Mouse (Mus musculus) ovary, adult 18-20 months (tissue): Measurements from ENCODE around the gene BC037034.
A peak's percentile ranks its signal among the peaks of the same experiment; 100 is the strongest.
"Not testable (repeated sequence)": the region's sequence is repeated elsewhere in the genome, so short reads cannot be mapped to it uniquely, and the experiment has no call there.

Source experiments
- DNase-seq: peaks from one replicate; pipeline ENCODE4 v3.0.0; 2022; ENCODE audit warnings: low spot score, mixed read lengths

The BC037034 gene

DNA sequence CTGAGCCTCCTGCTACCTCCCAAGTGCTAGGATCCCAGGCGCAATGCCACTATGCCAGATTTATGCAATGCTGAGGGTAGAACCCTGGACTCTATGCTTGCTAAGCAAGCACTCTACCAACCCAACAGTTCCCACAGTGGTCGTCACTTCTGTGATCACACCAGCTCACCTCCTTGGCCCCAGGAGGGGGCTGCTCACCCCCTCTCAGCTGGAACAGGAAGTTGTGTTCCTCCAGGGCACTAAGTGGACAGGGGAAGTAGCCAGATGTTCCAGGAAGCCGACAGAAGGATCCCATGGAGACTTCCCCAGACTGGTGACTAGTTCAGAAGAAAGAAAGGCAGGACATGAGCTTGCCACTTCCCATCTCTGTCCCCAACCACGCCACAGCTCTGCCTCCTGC is 1.8 kb downstream of the BC037034 start:
- no peak for DNase-seq

DNA sequence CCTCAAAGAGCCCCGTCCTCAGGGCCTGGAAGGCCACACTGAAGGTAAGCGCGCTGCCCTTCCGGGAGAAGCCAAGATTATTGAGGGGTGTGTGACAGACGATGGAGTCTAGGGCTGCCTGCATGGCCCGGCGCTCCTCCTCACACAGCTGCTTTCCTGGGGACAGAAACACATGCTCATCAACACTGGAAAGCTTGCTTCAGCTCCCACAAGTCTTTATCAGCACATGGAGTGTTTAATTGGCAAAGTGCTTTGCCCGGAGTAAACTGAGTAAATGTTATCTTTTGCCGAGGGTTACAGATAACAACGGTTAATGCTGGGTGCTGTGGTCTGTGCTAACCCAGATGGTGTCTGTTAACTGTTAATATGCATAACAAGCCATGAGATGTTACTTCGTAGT is 3.0 kb downstream of the BC037034 start:
- no peak for DNase-seq

DNA sequence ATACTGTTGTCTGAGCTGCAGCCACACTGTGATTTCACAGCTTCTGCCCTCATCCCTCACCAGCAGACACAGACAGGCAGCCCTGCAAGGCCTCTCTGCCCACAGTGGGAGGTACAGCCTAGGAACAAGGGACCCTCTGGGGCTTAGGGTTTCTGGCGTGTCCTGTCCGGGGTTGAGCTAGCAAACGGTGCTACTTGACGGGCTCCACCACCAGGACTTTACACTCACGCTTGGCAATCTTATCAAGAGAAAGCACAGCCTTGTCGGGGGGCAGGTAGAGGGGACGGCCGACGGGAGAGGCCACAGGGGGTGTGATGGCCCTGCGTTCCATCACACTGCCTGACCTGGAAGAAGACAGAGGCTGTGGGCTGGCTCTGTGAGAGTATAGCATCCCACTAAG is 3.8 kb downstream of the BC037034 start:
- DNase-seq = no peak

DNA sequence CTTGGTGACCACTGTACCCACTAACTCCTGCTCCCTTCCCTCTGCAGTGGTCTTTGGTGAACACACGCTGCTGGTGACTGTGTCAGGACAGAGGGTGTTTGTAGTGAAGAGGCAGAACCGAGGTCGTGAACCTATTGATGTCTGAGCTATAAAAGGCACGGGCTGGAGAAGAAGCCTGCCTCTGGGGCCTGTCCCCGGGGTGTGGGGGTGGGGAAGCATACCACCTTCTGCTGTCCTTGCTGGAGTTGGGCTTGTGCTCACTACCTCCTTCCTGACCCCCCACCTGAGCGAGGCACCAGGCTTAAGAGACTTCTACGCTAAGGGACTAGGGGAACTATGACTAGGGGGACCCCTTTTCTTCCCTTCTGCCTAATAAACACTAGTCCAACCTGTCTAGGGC is 4.8 kb downstream of the BC037034 start:
- DNase-seq = no peak

DNA sequence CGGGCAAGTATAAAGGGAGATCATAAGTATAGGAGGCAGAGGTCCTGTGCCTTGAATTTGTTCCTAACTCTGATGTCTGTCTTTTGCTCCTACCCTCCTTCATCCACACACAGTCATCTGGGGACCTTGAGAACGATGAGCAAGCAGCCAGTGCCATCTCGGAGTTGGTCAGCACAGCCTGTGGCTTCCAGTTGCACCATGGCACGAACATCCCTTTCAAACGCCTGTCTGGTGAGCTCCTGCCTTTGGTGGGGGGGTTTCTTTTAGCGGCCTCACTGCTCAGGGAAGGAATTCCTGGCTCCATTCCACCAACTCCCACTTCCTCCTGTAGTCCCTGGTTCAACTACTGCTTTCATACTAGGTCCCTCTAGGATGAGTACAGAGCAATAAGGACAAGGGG is 5.3 kb downstream of the BC037034 start:
- DNase-seq = no peak

DNA sequence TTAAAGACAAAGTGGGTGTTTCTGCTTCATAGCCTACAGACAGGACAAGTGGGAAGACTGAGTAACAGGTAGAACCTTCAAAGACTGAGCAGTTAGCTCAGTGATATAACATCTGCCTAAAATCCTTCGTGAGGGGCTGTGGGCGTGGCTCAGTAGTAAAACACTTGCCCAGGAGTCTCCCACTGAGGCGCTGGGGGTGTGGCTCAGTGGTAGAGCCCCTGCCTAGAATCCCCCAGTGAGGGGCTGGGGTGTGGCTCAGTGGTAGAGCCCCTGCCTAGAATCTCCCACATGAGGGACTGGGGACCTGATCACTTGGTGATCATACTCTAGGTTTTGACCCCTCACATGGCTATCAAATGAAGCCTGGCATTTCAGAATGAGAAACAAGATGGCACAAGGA is 5.8 kb downstream of the BC037034 start:
- DNase-seq = no peak

DNA sequence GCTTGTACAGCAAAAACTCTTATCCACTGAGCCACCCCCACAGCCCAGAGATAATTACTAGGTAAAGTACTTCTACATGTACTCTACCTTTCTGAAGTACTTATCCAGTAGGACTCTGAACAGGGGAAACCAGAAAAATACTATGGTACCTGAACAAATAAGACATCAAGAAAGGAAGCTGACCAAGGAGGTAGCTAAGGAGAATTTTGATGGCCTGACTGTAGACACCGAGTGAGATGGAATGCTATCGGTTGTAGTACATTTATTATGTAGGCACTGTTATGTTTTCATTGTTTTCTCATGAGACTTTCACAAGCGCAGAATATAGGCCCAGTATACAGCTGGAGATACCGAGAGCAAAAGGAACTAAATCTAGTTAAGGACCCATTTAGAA is 6.3 kb downstream of the BC037034 start:
- DNase-seq = no peak

DNA sequence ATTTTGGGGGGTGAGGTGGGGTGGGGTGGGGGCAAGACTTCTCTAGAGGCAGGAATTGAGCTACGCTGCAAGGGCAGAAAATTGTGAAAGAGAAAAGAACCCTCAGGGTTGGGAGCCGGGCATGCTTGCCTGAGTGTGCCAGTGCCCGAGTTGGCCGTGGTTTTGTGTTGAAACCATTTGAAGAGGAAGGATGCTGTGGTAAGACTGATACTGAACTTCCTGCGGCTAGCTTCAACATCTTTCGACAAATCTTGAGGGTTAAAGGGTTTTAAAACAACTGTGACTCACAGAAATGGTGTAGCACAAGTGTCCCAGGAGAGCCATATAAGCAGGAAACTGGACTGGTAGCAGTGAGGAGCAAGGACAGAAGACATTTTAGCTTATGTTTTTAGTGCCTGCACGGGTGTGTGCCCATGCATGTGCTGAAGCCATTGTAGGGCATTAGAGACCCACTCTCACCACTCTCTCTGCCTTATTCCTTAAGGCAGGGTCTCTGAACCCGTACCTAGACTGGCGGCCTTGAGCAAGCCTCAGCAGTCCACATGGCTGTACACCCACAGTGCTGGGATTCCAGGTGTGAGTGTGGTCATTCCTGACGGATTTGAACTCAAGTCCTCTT is 6.8 kb downstream of the BC037034 start:
- no peak for DNase-seq

DNA sequence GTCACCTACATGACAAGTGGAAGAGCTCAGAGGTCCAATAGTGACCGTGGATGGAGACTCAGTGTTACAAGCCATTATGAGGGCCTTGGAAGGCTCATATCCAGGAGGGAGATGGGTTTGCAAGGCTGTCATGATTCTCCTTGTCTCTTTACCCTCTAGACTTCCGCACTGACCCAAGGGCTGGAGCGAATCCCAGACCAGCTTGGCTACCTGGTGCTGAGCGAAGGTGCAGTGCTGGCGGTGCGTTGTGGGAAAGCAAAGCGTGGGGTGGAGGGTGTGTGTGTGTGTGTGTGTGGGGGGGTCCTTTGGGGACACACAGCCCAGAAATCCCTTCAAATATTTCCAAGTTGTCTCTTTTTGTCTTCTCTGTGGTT is 7.8 kb downstream of the BC037034 start:
- DNase-seq = no peak

DNA sequence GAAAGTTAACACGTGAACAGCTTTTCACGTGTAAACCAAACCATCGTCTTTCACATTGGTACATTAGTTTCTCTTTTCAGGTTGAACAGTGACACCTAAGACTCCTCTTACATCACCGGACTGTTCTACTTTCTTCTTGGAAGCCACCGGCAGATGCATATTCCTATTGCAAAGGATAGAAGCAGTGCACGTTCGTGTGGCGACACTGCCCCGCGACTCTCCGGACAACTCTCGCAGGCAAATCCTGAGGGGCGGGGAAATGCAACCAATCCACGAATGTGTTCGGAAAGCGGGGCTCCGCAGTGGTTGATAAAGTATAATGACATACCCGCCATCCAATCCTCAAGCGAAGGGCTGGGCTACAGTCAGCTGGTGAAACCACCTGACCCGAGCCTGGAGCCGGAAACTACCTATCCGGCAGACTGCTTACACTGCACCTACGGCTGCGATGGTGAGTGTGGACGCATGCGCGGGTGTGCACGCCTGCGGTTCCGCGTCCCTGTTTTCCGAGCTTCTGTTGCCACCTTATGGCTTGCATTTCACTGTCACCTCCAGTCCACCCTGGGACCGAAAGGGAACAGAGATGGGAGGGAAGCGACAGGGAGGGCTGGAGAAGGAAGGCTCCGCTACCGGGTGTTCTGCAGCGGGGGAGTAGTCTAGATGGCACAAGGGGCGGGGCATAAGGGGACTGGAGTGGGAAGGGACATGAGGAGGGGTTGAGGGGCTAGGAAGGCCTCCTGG is 8.3 kb downstream of the BC037034 start, which contains the start of gene Lamtor4:
Gene Lamtor4, plus strand, starts transcription at position 130 of the 741 bp plus-strand sequence.
- peak; percentile 93 for DNase-seq

DNA sequence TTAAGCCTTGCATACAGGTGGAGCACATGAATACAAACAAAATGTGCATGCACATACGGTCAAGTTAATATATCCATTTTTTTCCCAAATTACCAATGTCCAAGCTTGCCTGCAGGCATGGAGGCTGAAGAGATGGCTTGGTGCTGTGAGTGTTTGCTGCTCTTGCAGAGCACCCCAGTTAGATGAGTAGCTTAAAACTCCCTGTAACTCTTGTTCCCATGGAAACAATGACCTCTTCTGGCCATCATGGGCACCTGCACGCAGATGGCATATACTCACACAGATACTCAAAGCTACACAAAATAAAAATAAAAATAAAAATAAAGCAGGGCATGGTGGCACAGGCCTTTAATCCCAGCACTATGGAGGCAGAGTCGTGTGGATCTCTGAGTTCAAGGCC is 10.8 kb downstream of the BC037034 start:
- DNase-seq = no peak

DNA sequence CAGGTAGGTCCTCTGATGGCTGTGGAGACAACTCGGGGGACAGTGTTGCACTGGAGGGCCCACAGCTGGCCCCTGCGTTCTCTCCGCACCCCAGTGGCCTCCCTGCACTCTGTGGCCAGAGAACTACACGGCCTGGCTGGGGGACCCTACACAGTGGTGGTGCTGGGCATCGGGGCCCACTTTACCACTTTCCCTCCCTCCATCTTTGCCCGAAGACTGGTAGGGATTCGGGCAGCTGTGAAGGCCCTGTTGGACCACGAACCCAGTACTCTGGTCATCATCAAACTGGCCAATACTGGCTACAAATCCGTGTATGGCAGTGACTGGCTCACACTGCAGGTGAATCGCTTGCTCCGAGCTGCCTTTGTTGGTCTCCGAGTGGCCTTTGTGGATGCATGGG is 12.7 kb downstream of the BC037034 start:
- no peak for DNase-seq

DNA sequence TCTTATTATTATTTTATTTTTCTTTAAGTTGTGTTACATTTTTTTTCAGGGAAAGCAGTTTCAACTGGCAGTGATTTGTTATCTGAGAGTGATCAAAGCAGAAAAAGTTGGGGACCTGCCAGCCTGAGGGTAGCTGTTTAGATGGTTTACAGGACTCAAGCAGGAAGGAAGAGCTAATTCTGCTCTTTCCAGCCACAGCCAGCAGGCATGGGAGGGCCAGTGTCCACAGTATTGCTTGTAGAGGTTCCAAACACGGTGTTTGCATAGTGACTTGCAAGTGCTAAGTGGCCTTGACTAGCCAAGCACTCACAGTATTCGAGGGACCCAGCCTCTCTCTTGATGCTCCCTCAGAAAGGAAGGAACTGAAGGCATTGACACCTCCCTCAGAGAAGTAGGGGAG is 22.3 kb downstream of the BC037034 start:
- DNase-seq = no peak

DNA sequence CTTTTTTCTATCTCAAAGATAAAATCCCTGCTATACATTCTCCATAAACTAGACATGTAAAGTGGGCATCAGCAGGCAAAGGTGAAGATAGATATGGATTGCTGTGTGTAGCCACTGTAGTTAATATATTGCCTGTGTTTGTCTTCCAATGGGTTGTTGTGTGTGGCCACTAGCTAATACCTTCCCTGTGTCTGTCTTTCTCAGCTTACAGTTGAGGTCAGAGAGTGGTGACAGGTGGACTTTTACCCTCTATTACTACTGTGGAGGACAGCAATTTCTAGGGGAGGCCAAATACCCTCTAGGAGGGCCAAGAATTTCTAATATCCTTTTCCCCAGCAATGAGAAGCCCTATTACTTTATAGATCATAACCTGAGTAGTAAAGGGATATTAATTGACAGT is 29.6 kb downstream of the BC037034 start:
- DNase-seq = no peak

DNA sequence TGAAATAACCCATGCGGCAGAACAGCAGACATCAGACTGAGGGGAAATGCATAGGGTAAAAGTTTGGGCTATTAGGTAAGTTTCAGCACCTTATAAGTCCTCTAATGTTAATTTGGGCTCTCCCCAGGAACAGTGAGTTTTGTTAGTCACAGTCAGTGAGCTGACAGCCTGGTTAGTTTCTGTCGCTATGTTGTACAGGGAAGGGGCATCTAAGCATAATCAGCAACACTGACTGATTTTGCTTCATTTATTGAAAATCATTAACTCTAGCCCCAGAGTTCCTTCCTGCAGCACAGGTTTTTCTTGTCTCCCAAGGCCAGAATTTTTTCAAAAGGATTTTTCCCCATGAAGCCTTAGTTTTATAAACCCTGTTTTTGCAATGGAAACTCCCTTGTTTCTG is 30.1 kb downstream of the BC037034 start:
- no peak for DNase-seq

DNA sequence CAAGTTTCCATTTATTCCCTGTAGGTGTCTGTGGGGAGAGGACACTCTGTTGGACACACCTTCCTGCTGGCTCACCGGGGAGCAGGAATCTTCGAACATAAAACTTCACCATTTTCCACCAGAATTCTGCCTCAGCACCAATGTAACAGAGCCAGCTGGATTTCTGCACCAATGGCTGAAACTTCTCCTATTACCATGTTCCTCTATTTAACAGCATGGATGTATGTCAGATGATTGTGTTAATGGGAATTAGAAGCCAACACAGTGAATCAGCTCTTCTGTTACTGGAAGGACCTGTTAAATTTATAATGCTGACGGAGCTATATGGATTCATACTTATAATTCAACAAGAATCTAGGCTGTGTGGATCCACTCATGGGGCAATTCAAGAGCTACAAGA is 34.3 kb downstream of the BC037034 start:
- no peak for DNase-seq

DNA sequence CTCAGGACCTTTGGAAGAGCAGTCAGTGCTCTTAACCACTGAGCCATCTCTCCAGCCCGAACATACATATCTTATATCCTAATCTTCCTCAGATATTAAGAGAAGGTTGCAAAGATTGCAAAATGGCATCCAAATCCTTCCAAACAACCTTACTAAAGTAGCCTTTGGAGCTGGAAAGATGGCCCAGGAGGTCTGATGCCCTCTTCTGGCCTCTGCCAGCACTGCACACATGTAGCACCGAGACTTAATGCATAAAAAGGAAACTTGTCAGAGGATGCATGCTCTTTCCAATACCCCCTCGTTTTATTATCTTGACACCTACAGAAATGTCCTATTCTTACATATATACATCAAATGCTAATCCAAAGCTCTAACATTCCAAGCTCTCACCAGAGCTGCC is 35.8 kb downstream of the BC037034 start:
- no peak for DNase-seq

DNA sequence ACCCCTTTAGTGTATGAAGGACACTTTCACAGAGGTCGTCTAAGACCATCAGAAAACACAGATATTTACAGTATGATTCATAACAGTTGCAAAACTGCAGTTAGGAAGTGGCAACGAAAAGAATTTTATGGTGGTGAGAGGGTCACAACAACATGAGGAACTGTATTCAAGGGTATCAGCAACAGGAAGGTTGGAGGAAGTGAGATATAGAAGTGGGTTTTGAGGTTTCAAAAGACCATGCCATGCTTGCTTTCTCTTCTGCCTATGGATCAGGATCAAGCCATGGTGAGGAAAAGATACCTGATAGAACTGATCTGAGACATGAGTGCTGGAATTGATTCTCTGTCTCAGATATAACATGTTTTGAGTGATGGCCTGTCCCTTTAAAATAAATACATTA is 36.5 kb downstream of the BC037034 start:
- no peak for DNase-seq

DNA sequence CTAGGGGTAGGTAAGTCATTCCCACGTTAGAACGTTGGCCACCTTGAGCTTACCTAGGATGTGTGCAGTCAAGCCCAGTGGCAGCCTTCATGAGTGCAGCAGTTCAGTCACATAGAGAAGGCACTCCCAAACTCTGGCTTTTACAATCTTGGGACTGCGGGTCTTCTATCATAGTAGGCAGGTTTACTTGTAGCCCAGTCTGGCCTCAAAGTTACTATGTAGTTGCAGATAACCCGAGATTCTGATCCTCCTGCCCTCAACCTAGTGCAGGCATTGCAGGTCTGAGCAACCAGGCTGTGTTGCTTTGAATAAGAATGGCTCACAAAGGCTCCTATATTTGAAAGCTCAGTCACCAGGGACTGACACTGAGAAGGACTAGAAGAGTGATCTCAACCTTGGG is 37.3 kb downstream of the BC037034 start:
- no peak for DNase-seq

DNA sequence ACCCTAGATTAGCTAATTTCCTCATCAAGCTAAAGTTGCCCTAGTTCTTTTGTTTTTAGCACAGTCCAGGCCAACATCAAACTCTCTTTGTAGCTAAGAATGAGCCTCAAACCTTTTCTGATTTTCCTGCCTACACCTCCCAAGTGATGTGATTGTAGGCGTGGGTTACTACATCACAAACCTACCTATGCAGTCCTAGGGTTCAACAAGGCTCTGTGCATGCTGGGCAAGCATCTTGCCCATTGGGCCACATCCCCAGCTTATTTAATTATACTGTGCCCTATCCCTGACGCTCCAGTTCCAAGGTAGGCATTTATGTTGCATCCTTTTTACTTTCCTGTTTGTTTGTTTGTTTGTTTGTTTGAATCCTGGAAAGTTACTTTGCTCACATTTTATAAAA is 38.1 kb downstream of the BC037034 start, which contains the start of gene Nxpe5:
Gene Nxpe5, plus strand, starts transcription at position 199 of the 400 bp plus-strand sequence.
- DNase-seq = no peak

DNA sequence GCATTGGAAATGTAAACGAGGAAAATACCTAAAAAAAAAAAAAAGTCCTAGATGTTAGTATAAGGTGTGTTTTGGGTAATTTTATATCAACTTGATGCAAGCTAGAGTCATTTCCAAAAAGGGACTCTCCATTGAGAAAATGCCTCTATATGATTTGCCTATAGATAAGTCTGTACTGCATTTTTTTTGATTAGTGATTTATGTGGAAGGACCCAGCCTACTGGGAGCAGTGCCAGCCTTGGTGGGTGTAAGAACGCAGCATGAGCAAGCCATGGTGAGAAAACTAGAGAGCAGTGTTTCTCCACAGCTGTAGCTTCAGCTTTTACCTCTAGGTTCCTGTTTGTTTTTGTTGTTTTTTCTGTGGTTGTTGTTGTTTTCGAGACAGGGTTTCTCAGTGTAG is 40.5 kb downstream of the BC037034 start:
- no peak for DNase-seq

DNA sequence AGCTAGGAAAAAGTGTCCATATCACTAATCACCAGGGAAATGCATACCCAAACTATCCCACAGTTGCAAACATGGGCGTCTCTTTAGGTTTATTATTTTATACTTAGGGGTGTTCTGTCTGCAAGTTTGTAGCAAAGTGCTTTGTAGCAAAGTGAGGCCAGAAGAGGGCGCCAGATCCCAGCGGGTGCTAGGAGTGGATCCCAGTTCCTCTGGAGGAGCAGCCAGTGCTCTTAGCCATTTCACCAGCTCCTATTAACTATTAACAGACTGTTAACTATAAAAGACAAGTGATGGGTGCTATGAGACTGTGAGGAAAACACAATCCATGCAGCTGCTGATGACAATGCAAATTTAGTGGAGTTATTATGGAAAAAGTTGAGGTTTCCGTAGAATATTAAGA is 41.7 kb downstream of the BC037034 start:
- peak; percentile 28 for DNase-seq

DNA sequence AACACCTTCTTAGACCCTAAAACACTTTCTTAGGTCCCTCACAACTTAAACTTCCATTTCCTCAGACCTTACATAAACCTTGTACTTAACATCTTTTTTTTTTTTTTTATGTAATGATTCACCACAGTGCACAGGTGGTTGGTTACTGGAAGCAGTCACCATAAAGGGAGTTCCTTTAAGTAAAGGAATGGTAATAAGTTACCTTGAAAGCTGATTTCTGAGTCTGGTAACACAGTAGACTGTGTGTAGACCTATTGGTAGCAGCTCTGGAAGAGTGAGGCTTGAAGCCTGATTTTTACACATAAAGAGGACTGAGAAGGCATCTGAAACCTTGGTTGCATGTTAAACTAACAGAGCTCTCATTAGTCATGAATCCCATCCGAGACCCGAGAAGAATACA is 44.0 kb downstream of the BC037034 start:
- DNase-seq = no peak

DNA sequence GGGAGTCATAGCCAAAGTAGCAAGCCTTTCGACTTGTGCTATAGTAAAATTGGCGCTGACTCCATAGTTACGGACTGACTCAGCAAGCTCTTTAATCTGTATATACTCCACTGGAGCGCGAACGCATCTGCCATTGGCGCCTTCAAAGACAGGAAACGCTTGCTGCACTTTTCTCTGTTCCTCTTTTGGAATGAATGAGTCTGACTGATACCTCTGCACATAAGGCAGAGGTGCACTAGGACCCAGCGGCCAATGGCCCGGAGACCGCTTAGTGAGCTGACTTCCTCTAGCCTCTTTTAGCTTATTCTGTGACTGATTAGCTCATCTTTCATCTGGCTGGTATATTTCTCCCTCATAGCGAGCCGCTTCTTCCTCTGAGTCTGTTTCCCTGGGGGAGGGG is 47.2 kb downstream of the BC037034 start:
- DNase-seq = not testable (repeated sequence)
